7 mouse cellular contexts compared by ENCODE assay signal in genomic region chr11:117114592-117115345, GRCm38 (mm10). TPM values are rescaled to one million over a fixed set of nuclear protein-coding genes. Genes with fewer than 3 reads are reported as not detected.
DNase-seq lines count a peak whose midpoint lies in the region; ATAC-seq lines count a peak whose summit lies in the region.

Gene Sec14l1, plus strand, starts transcription at chr11:117115168.

- under 1% methylated on average over 65 of the region's 67 CpGs for WGBS in embryonic facial prominence, embryonic 10.5 days
- WGBS in limb, embryonic 10.5 days = under 1% methylated on average over 66 of the region's 67 CpGs
- under 1% methylated on average over 59 of the region's 67 CpGs for WGBS in midbrain, embryonic 13.5 days

- peak within 1 kb of the TSS; percentile 72 for H3K4me2 ChIP-seq in midbrain, embryonic 13.5 days (replicated peaks)

- ATAC-seq in granulocyte monocyte progenitor cell, adult 5-6 weeks (replicated peaks; ENCODE audit: poor library complexity, severe bottlenecking) = peak; percentile 85
- ATAC-seq in midbrain, embryonic 13.5 days = peak; percentile 95

- peak within 1 kb of the TSS; percentile 92 for H3K9ac ChIP-seq in midbrain, embryonic 13.5 days (replicated peaks)

- peak within 1 kb of the TSS; percentile 90 for H3K4me3 ChIP-seq in embryonic facial prominence, embryonic 10.5 days
- H3K4me3 ChIP-seq in limb, embryonic 10.5 days = peak within 1 kb of the TSS; percentile 85
- H3K4me3 ChIP-seq in midbrain, embryonic 13.5 days (replicated peaks) = peak within 1 kb of the TSS; percentile 80

- H3K27me3 ChIP-seq in embryonic facial prominence, embryonic 10.5 days (replicated peaks; ENCODE audit: low read depth, poor library complexity, severe bottlenecking) = no peaks in the 10 kb centered on the region
- no peaks in the 10 kb centered on the region for H3K27me3 ChIP-seq in limb, embryonic 10.5 days (ENCODE audit: low read depth, poor library complexity, severe bottlenecking)
- no peaks in the 10 kb centered on the region for H3K27me3 ChIP-seq in midbrain, embryonic 13.5 days

- peak; percentile 100 for DNase-seq in adrenal gland, postnatal 10 days
- DNase-seq in embryonic facial prominence, embryonic 10.5 days (ENCODE audit: low spot score) = peak; percentile 100
- DNase-seq in kidney, adult 11 months = peak; percentile 97
- DNase-seq in limb, embryonic 10.5 days (ENCODE audit: low spot score) = peak; percentile 100
- peak; percentile 96 for DNase-seq in spleen, adult 12 weeks (ENCODE audit: low spot score)

- H3K27ac ChIP-seq in embryonic facial prominence, embryonic 10.5 days (replicated peaks) = peak within 1 kb of the TSS; percentile 96
- peak within 1 kb of the TSS; percentile 95 for H3K27ac ChIP-seq in limb, embryonic 10.5 days
- peak within 1 kb of the TSS; percentile 99 for H3K27ac ChIP-seq in midbrain, embryonic 13.5 days

- H3K36me3 ChIP-seq in embryonic facial prominence, embryonic 10.5 days (replicated peaks) = peaks cover 13% of the 10 kb centered on the region
- H3K36me3 ChIP-seq in limb, embryonic 10.5 days = peaks cover 23% of the 10 kb centered on the region
- peaks cover 3% of the 10 kb centered on the region; the same call in 1 of the 2 replicates for H3K36me3 ChIP-seq in midbrain, embryonic 13.5 days

- peaks cover 66% of the 10 kb centered on the region for H3K4me1 ChIP-seq in embryonic facial prominence, embryonic 10.5 days
- H3K4me1 ChIP-seq in limb, embryonic 10.5 days = peaks cover 68% of the 10 kb centered on the region
- peaks cover 47% of the 10 kb centered on the region for H3K4me1 ChIP-seq in midbrain, embryonic 13.5 days (replicated peaks)

- H3K9me3 ChIP-seq in embryonic facial prominence, embryonic 10.5 days = no peaks in the 10 kb centered on the region
- H3K9me3 ChIP-seq in limb, embryonic 10.5 days (replicated peaks) = no peaks in the 10 kb centered on the region
- no peaks in the 10 kb centered on the region for H3K9me3 ChIP-seq in midbrain, embryonic 13.5 days

RNA-seq across cellular contexts. Expression of gene Sec14l1, which starts in this region (rescaled TPM):
- total RNA-seq in adrenal gland, postnatal 10 days (2021) = 100 to 1,000 TPM; 101 to 113 TPM
- polyA plus RNA-seq in embryonic facial prominence, embryonic 10.5 days (2016; fragmentation: Nextera tagmentation; extraction: Ambion mirVana) = 50.6 and 51.8 TPM in 2 replicates
- 10.8 and 13.3 TPM in 2 replicates for total RNA-seq in granulocyte monocyte progenitor cell, adult 5-6 weeks (2014; fragmentation: Nextera tagmentation)
- total RNA-seq in granulocyte monocyte progenitor cell, adult 5-6 weeks (2017) = 9.8 and 12.8 TPM in 2 replicates
- polyA plus RNA-seq in limb, embryonic 10.5 days (2016; fragmentation: Nextera tagmentation; extraction: Ambion mirVana) = 40.1 and 47.8 TPM in 2 replicates
- 62.4 and 67.0 TPM in 2 replicates for polyA plus RNA-seq in midbrain, embryonic 13.5 days (2015; fragmentation: Nextera tagmentation; extraction: Ambion mirVana)

Comparison
In these comparisons a context has a peak if more than half of its experiments do, and no peak if none do; other contexts are left out.
1. Peak in every context shown above with its lines: DNase-seq, ATAC-seq, H3K4me3 ChIP-seq and H3K27ac ChIP-seq.
2. RNA of gene Sec14l1 (total RNA-seq): 101 to 113 TPM in adrenal gland, postnatal 10 days; 9.8 to 13.3 TPM in granulocyte monocyte progenitor cell, adult 5-6 weeks; every median in the first group is over 4 times any median in the second.